Mouse (Mus musculus) midbrain, embryonic 14.5 days (tissue): ENCODE measurements around the gene Lpar2. TPM values are rescaled to one million over a fixed set of nuclear protein-coding genes. Genes with fewer than 3 reads are reported as not detected.

Experiments
- ATAC-seq: fragments of 200-750 bp; cut with Nextera tagmentation; 2 replicates; pipeline ENCODE4 v1.8.0; 2017; ENCODE audit warnings: moderate number of reproducible peaks, moderate library complexity; ENCODE audit not compliant: low FRiP score, low TSS enrichment
- DNase-seq: peaks from one replicate; pipeline ENCODE4 v3.0.0-alpha.2; 2015
- H3K27ac ChIP-seq: fragments of 300-500 bp; sonication (generic); replicated peaks from 2 replicates; pipeline ENCODE4 v1.5.1; 2014; ENCODE audit warnings: mild to moderate bottlenecking, low read depth, low read length, moderate library complexity
- H3K27me3 ChIP-seq: fragments of 300-500 bp; sonication (generic); 2 replicates; pipeline ENCODE4 v1.6.1; 2014; ENCODE audit warnings: low read length, control low read depth, mixed read lengths; ENCODE audit not compliant: control insufficient read depth, insufficient read depth
- H3K36me3 ChIP-seq: fragments of 300-500 bp; sonication (generic); 2 replicates; pipeline ENCODE4 v1.6.1; 2014; ENCODE audit warnings: low read length, control low read depth; ENCODE audit not compliant: control insufficient read depth, insufficient read depth
- H3K4me1 ChIP-seq: fragments of 300-500 bp; sonication (generic); 2 replicates; pipeline ENCODE4 v1.6.1; 2014; ENCODE audit warnings: mild to moderate bottlenecking, antibody characterized with exemption, low read length, control low read depth; ENCODE audit not compliant: control insufficient read depth, insufficient read depth
- H3K4me2 ChIP-seq: fragments of 300-500 bp; sonication (generic); 2 replicates; pipeline ENCODE4 v1.6.1; 2014; ENCODE audit warnings: mild to moderate bottlenecking, low read length, moderate library complexity
- H3K4me3 ChIP-seq: fragments of 300-500 bp; sonication (generic); replicated peaks from 2 replicates; pipeline ENCODE4 v1.5.1; 2014; ENCODE audit warnings: low read depth, low read length
- H3K9ac ChIP-seq: fragments of 300-500 bp; sonication (generic); replicated peaks from 2 replicates; pipeline ENCODE4 v1.6.1; 2014; ENCODE audit warnings: mild to moderate bottlenecking, low read length, moderate library complexity
- H3K9me3 ChIP-seq: fragments of 300-500 bp; sonication (generic); 2 replicates; pipeline ENCODE4 v1.6.1; 2016; ENCODE audit warnings: low read length, control low read depth, mixed read lengths; ENCODE audit not compliant: control insufficient read depth
- WGBS: fragments of 180-500 bp; shearing (Covaris S2); extraction: QIAGEN DNeasy Blood & Tissue Kit; methylation state at CpG from one replicate; pipeline ENCODE4 v1.1.7; 2014; 5-methylcytosine and 5-hydroxymethylcytosine counted together
- polyA plus RNA-seq: library from polyadenylated mRNA; unstranded; fragments of >200 nt; fragmentation: Nextera tagmentation; extraction: Ambion mirVana; gene quantifications from 2 replicates; pipeline ENCODE4 v1.2.1, GENCODE M21; 2014

The Lpar2 gene
- polyA plus RNA-seq, 1 experiment from 2014 or later: 1.2 TPM

GRCm38 (mm10) chr8:69877396-69877795 is 55.2 kb downstream of the Lpar2 start:
- WGBS: 85% methylated on average over 4 of the region's 4 CpGs
- Histone ChIP-seq H3K27ac (no peak overlapping the region), H3K9ac (no peak overlapping the region; the same call in 1 of the 2 replicates), H3K4me3 (no peak overlapping the region), H3K4me2 (no peak overlapping the region), H3K9me3 (no peaks in the 10 kb centered on the region), H3K27me3 (peaks cover 34% of the 10 kb centered on the region), H3K36me3 (peaks cover 4% of the 10 kb centered on the region; the same call in 1 of the 2 replicates), H3K4me1 (no peaks in the 10 kb centered on the region)
- ATAC-seq (no peak), DNase-seq (no peak)

- 52% methylated on average over 3 of the region's 3 CpGs for WGBS
- ATAC-seq (no peak), DNase-seq (no peak)
- peaks cover 40% of the 10 kb centered on the region for H3K27me3 ChIP-seq
- H3K9ac ChIP-seq: no peak overlapping the region; the same call in 1 of the 2 replicates
- 0 out of 2 replicates have a peak, but pooled peaks cover 3% of the 10 kb centered on the region for H3K36me3 ChIP-seq
- H3K4me3 ChIP-seq: no peak overlapping the region
- H3K4me1 ChIP-seq: no peaks in the 10 kb centered on the region
- H3K9me3 ChIP-seq: no peaks in the 10 kb centered on the region
- H3K27ac ChIP-seq: no peak overlapping the region
- no peak overlapping the region for H3K4me2 ChIP-seq
These were observed 55.8 kb downstream of the Lpar2 start for GRCm38 (mm10) chr8:69877992-69878391.

- ATAC-seq: no peak
- no peak for DNase-seq
- H3K9me3 ChIP-seq: no peaks in the 10 kb centered on the region
- H3K4me1 ChIP-seq: no peaks in the 10 kb centered on the region
- peaks cover 57% of the 10 kb centered on the region for H3K27me3 ChIP-seq
- WGBS: 52% methylated on average over 8 of the region's 8 CpGs
- no peak overlapping the region for H3K27ac ChIP-seq
- no peak overlapping the region for H3K4me3 ChIP-seq
- H3K9ac ChIP-seq: no peak overlapping the region
- no peaks in the 10 kb centered on the region for H3K36me3 ChIP-seq
- no peak overlapping the region for H3K4me2 ChIP-seq
These were observed 57.4 kb downstream of the Lpar2 start for GRCm38 (mm10) chr8:69879678-69880077.

Other genes starting within 250 kb of the Lpar2 start
- gene Zfp868, start 196.9 kb upstream of the Lpar2 start, polyA plus RNA-seq: 41.4 and 48.1 TPM in 2 replicates
- gene Zfp964, start 167.9 kb upstream of the Lpar2 start, polyA plus RNA-seq: 1.6 and 1.9 TPM in 2 replicates
- 23.4 and 31.7 TPM in 2 replicates for gene Zfp869, start 111.7 kb upstream of the Lpar2 start, polyA plus RNA-seq
- gene Zfp963, start 72.5 kb upstream of the Lpar2 start, polyA plus RNA-seq: 9.6 and 10.6 TPM in 2 replicates
- not detected in 2 replicates for gene Gm20422, start 47.5 kb upstream of the Lpar2 start, polyA plus RNA-seq
- gene Atp13a1, start 31.3 kb upstream of the Lpar2 start, polyA plus RNA-seq: 49.6 and 50.6 TPM in 2 replicates
- 40.1 and 50.4 TPM in 2 replicates for gene Zfp866, start 31.3 kb upstream of the Lpar2 start, polyA plus RNA-seq
- 26.0 and 33.2 TPM in 2 replicates for gene Gmip, start 13.8 kb upstream of the Lpar2 start, polyA plus RNA-seq
- gene Pbx4, start 10.1 kb downstream of the Lpar2 start, polyA plus RNA-seq: 62.3 and 78.2 TPM in 2 replicates
- gene Cilp2, start 65.3 kb downstream of the Lpar2 start, polyA plus RNA-seq: 3.1 and 4.6 TPM in 2 replicates
- gene Tssk6, start 79.8 kb downstream of the Lpar2 start, polyA plus RNA-seq: 5.1 TPM in 2 replicates
- 170 and 211 TPM in 2 replicates for gene Ndufa13, start 80.1 kb downstream of the Lpar2 start, polyA plus RNA-seq
- gene Yjefn3, start 80.3 kb downstream of the Lpar2 start, polyA plus RNA-seq: 8.4 and 11.9 TPM in 2 replicates
- 22.6 and 28.1 TPM in 2 replicates for gene Gatad2a, start 174.0 kb downstream of the Lpar2 start, polyA plus RNA-seq
- 65.2 and 76.3 TPM in 2 replicates for gene Mau2, start 220.3 kb downstream of the Lpar2 start, polyA plus RNA-seq
- 49.2 and 52.7 TPM in 2 replicates for gene Sugp1, start 220.4 kb downstream of the Lpar2 start, polyA plus RNA-seq